Mouse (Mus musculus): ENCODE measurements around the gene Sdccag8. TPM values are rescaled to one million over a fixed set of nuclear protein-coding genes. Genes with fewer than 3 reads are reported as not detected.

Sdccag8 gene
- polyA plus RNA-seq, 1 experiment from 2014 or later = 12.1 TPM

GRCm38 (mm10) chr1:176971479-176971797, 157.0 kb downstream of the Sdccag8 start:
- Histone ChIP-seq H3K36me3 (ENCODE audit: control insufficient read depth, insufficient read depth, low read length) (no peaks in the 10 kb centered on the region), H3K9me3 (ENCODE audit: control insufficient read depth, low read length) (no peaks in the 10 kb centered on the region), H3K27ac (replicated peaks in 1 of 2; ENCODE audit: control insufficient read depth in 1 of 2, insufficient read depth in 1 of 2, low read depth in 2 of 2, low read length in 2 of 2) (no peak overlapping the region), H3K4me2 (ENCODE audit: low read length) (no peak overlapping the region), H3K27me3 (ENCODE audit: control insufficient read depth, insufficient read depth, low read length) (no peaks in the 10 kb centered on the region), H3K4me3 (ENCODE audit: control insufficient read depth in 1 of 2, insufficient read depth in 1 of 2, low read depth in 1 of 2, low read length in 2 of 2) (no peak overlapping the region), H3K9ac (ENCODE audit: low read length) (no peak overlapping the region), H3K4me1 (ENCODE audit: control insufficient read depth in 2 of 2, insufficient read depth in 2 of 2, low read length in 2 of 2) (no peaks in the 10 kb centered on the region)
- ATAC-seq (ENCODE audit: insufficient number of reproducible peaks, insufficient read depth, low FRiP score, low read depth) = no peak
- WGBS = 70% methylated on average over 4 of the region's 4 CpGs

- Histone ChIP-seq H3K27me3 (ENCODE audit: control insufficient read depth, insufficient read depth, low read length) (no peaks in the 10 kb centered on the region), H3K4me2 (ENCODE audit: low read length) (no peak overlapping the region), H3K36me3 (ENCODE audit: control insufficient read depth, insufficient read depth, low read length) (no peaks in the 10 kb centered on the region), H3K27ac (replicated peaks in 1 of 2; ENCODE audit: control insufficient read depth in 1 of 2, insufficient read depth in 1 of 2, low read depth in 2 of 2, low read length in 2 of 2) (no peak overlapping the region), H3K9me3 (ENCODE audit: control insufficient read depth, low read length) (no peaks in the 10 kb centered on the region), H3K9ac (ENCODE audit: low read length) (no peak overlapping the region), H3K4me1 (ENCODE audit: control insufficient read depth in 2 of 2, insufficient read depth in 2 of 2, low read length in 2 of 2) (no peaks in the 10 kb centered on the region), H3K4me3 (ENCODE audit: control insufficient read depth in 1 of 2, insufficient read depth in 1 of 2, low read depth in 1 of 2, low read length in 2 of 2) (no peak overlapping the region)
- WGBS = 83% methylated on average over 6 of the region's 6 CpGs
- ATAC-seq (ENCODE audit: insufficient number of reproducible peaks, insufficient read depth, low FRiP score, low read depth) = no peak
Observed at GRCm38 (mm10) chr1:176973356-176974088, 159.1 kb downstream of the Sdccag8 start.

- no peak for ATAC-seq (ENCODE audit: insufficient number of reproducible peaks, insufficient read depth, low FRiP score, low read depth)
Observed at GRCm38 (mm10) chr1:176979235-176979634, 164.8 kb downstream of the Sdccag8 start.

GRCm38 (mm10) chr1:176980140-176980539, 165.7 kb downstream of the Sdccag8 start:
- Histone ChIP-seq H3K4me1 (ENCODE audit: control insufficient read depth in 2 of 2, insufficient read depth in 2 of 2, low read length in 2 of 2) (peaks cover 9 to 11% of the 10 kb centered on the region in 2 experiments), H3K27ac (replicated peaks in 1 of 2; ENCODE audit: control insufficient read depth in 1 of 2, insufficient read depth in 1 of 2, low read depth in 2 of 2, low read length in 2 of 2) (no peak overlapping the region), H3K4me3 (ENCODE audit: control insufficient read depth in 1 of 2, insufficient read depth in 1 of 2, low read depth in 1 of 2, low read length in 2 of 2) (no peak overlapping the region), H3K36me3 (ENCODE audit: control insufficient read depth, insufficient read depth, low read length) (no peaks in the 10 kb centered on the region), H3K4me2 (ENCODE audit: low read length) (no peak overlapping the region), H3K9ac (ENCODE audit: low read length) (no peak overlapping the region), H3K9me3 (ENCODE audit: control insufficient read depth, low read length) (no peaks in the 10 kb centered on the region), H3K27me3 (ENCODE audit: control insufficient read depth, insufficient read depth, low read length) (no peaks in the 10 kb centered on the region)
- WGBS = 88% methylated on average over 5 of the region's 5 CpGs
- no peak for ATAC-seq (ENCODE audit: insufficient number of reproducible peaks, insufficient read depth, low FRiP score, low read depth)

More at GRCm38 (mm10) chr1:176979235-176979634, 164.8 kb downstream of the Sdccag8 start:
- Histone ChIP-seq H3K27me3 (ENCODE audit: control insufficient read depth, insufficient read depth, low read length) (no peaks in the 10 kb centered on the region), H3K36me3 (ENCODE audit: control insufficient read depth, insufficient read depth, low read length) (no peaks in the 10 kb centered on the region), H3K9ac (ENCODE audit: low read length) (no peak overlapping the region), H3K9me3 (ENCODE audit: control insufficient read depth, low read length) (no peaks in the 10 kb centered on the region), H3K27ac (replicated peaks in 1 of 2; ENCODE audit: control insufficient read depth in 1 of 2, insufficient read depth in 1 of 2, low read depth in 2 of 2, low read length in 2 of 2) (no peak overlapping the region), H3K4me1 (ENCODE audit: control insufficient read depth in 2 of 2, insufficient read depth in 2 of 2, low read length in 2 of 2) (peaks cover 9 to 10% of the 10 kb centered on the region in 2 experiments), H3K4me3 (ENCODE audit: control insufficient read depth in 1 of 2, insufficient read depth in 1 of 2, low read depth in 1 of 2, low read length in 2 of 2) (no peak overlapping the region), H3K4me2 (ENCODE audit: low read length) (no peak overlapping the region)

GRCm38 (mm10) chr1:176980801-176981400, 166.4 kb downstream of the Sdccag8 start:
- Histone ChIP-seq H3K4me2 (ENCODE audit: low read length) (no peak overlapping the region), H3K9ac (ENCODE audit: low read length) (no peak overlapping the region), H3K9me3 (ENCODE audit: control insufficient read depth, low read length) (no peaks in the 10 kb centered on the region), H3K4me1 (ENCODE audit: control insufficient read depth in 2 of 2, insufficient read depth in 2 of 2, low read length in 2 of 2) (peaks cover 11 to 15% of the 10 kb centered on the region in 2 experiments), H3K4me3 (ENCODE audit: control insufficient read depth in 1 of 2, insufficient read depth in 1 of 2, low read depth in 1 of 2, low read length in 2 of 2) (no peak overlapping the region), H3K27me3 (ENCODE audit: control insufficient read depth, insufficient read depth, low read length) (no peaks in the 10 kb centered on the region), H3K36me3 (ENCODE audit: control insufficient read depth, insufficient read depth, low read length) (no peaks in the 10 kb centered on the region), H3K27ac (replicated peaks in 1 of 2; ENCODE audit: control insufficient read depth in 1 of 2, insufficient read depth in 1 of 2, low read depth in 2 of 2, low read length in 2 of 2) (no peak overlapping the region)
- no peak for ATAC-seq (ENCODE audit: insufficient number of reproducible peaks, insufficient read depth, low FRiP score, low read depth)
- WGBS = 87% methylated on average over 10 of the region's 10 CpGs

- H3K4me2 ChIP-seq (ENCODE audit: low read length) = no peak overlapping the region
- no peaks in the 10 kb centered on the region for H3K9me3 ChIP-seq (ENCODE audit: control insufficient read depth, low read length)
- peaks cover 13 to 21% of the 10 kb centered on the region in 2 experiments for H3K4me1 ChIP-seq (ENCODE audit: control insufficient read depth in 2 of 2, insufficient read depth in 2 of 2, low read length in 2 of 2)
- no peaks in the 10 kb centered on the region for H3K36me3 ChIP-seq (ENCODE audit: control insufficient read depth, insufficient read depth, low read length)
- no peaks in the 10 kb centered on the region for H3K27me3 ChIP-seq (ENCODE audit: control insufficient read depth, insufficient read depth, low read length)
- ATAC-seq (ENCODE audit: insufficient number of reproducible peaks, insufficient read depth, low FRiP score, low read depth) = no peak
- H3K4me3 ChIP-seq (ENCODE audit: control insufficient read depth in 1 of 2, insufficient read depth in 1 of 2, low read depth in 1 of 2, low read length in 2 of 2) = no peak overlapping the region
- WGBS = 86% methylated on average over 2 of the region's 2 CpGs
- H3K9ac ChIP-seq (ENCODE audit: low read length) = no peak overlapping the region
- H3K27ac ChIP-seq (replicated peaks in 1 of 2; ENCODE audit: control insufficient read depth in 1 of 2, insufficient read depth in 1 of 2, low read depth in 2 of 2, low read length in 2 of 2) = no peak overlapping the region
Observed at GRCm38 (mm10) chr1:176981511-176981910, 167.1 kb downstream of the Sdccag8 start.

- no peak overlapping the region for H3K4me3 ChIP-seq (ENCODE audit: control insufficient read depth in 1 of 2, insufficient read depth in 1 of 2, low read depth in 1 of 2, low read length in 2 of 2)
- H3K4me1 ChIP-seq (ENCODE audit: control insufficient read depth in 2 of 2, insufficient read depth in 2 of 2, low read length in 2 of 2) = peaks cover 18 to 32% of the 10 kb centered on the region in 2 experiments
- WGBS = 29% methylated on average over 8 of the region's 8 CpGs
- H3K4me2 ChIP-seq (ENCODE audit: low read length) = no peak overlapping the region
- H3K27me3 ChIP-seq (ENCODE audit: control insufficient read depth, insufficient read depth, low read length) = no peaks in the 10 kb centered on the region
- ATAC-seq (ENCODE audit: insufficient number of reproducible peaks, insufficient read depth, low FRiP score, low read depth) = no peak
- no peaks in the 10 kb centered on the region for H3K9me3 ChIP-seq (ENCODE audit: control insufficient read depth, low read length)
- no peak overlapping the region for H3K9ac ChIP-seq (ENCODE audit: low read length)
- no peaks in the 10 kb centered on the region for H3K36me3 ChIP-seq (ENCODE audit: control insufficient read depth, insufficient read depth, low read length)
- no peak overlapping the region for H3K27ac ChIP-seq (replicated peaks in 1 of 2; ENCODE audit: control insufficient read depth in 1 of 2, insufficient read depth in 1 of 2, low read depth in 2 of 2, low read length in 2 of 2)
Observed at GRCm38 (mm10) chr1:176982671-176983070, 168.2 kb downstream of the Sdccag8 start.
